Mouse (Mus musculus): Measurements from ENCODE around the gene Pla2g2e. TPM values are rescaled to one million over a fixed set of nuclear protein-coding genes. Genes with fewer than 3 reads are reported as not detected.
A peak's percentile ranks its signal among the peaks of the same experiment; 100 is the strongest.

Gene Pla2g2e
- polyA plus RNA-seq, 1 experiment from 2014 or later: not detected

DNA sequence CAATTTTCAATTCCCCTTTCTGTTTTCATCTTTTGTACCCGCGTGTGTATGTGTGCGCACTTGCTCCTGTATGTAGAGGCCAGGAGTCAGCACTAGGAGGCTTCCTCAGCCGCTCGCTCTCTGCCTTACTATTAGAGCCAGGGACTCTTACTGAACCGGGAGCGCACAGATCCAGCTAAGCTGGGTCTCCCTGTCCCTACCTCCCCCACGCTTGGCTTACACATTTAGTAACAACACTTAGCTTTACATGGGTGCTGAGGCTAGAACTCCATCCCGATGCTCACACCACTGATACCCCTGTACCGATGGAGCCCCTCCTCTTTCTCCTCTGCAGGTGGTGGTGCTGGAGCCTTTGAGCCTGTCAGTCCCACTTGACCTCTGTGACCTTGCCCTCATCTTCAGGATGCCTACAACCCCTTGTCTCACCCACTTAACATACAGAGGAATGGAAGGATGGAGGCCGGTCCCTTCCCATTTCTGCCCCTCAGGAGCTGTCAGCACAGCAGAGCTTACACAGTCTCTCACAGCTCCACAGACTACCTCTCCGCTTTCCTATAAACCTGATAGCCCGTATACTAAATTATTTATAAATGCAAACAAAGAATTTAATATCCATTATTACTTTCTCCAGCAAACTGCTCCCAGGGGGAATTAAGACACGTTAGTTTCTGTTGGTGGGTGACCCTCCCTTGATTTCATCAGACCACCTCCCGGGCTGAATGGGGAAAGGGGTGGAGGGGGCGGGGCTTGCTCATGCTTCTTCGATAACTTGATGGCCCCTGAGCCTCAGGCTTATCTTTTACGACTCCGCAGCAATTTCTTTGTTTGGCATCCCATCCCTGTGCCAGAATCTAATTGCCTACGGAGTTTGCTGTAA is 43.8 kb downstream of the Pla2g2e start:
- peak overlapping the region; percentile 18; the same call in 1 of the 2 replicates for H3K4me3 ChIP-seq (ENCODE audit: low read depth, low read length)
- no peak overlapping the region for H3K9ac ChIP-seq (ENCODE audit: low read depth, low read length)
- 35% methylated on average over 20 of the region's 20 CpGs for WGBS (ENCODE audit: insufficient replicate concordance)
- H3K27me3 ChIP-seq (ENCODE audit: control insufficient read depth, insufficient read depth, low read length): peaks cover 5% of the 10 kb centered on the region; the same call in 1 of the 2 replicates
- no peaks in the 10 kb centered on the region for H3K4me1 ChIP-seq (ENCODE audit: control insufficient read depth, insufficient read depth, low read length)
- peak overlapping the region; percentile 56 for H3K4me2 ChIP-seq
- no peak overlapping the region for H3K27ac ChIP-seq (ENCODE audit: low read depth, low read length)
- no peaks in the 10 kb centered on the region for H3K9me3 ChIP-seq (replicated peaks; ENCODE audit: control insufficient read depth, low read length)
- no peaks in the 10 kb centered on the region for H3K36me3 ChIP-seq (ENCODE audit: control insufficient read depth, insufficient read depth, low read length)
- ATAC-seq (replicated peaks; ENCODE audit: insufficient number of reproducible peaks, low FRiP score, low TSS enrichment): no peak; the same call in 1 of the 2 replicates

DNA sequence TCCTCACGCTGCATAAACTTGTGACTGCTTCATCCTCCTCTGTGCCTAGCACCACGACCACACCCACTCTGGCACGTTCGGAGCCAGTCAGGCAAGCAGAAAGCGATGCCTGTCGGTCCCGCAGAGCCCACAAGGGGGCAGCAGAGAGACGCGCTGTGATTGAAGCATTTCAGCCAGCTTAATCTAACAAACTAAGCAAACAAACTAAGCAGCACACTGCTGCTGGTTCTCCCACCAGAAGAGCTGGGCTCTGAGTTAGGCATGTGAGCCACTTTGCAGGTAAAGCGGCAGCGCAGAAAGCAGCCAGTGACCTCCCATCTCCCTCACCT is 44.4 kb downstream of the Pla2g2e start:
- peak overlapping the region; percentile 56 for H3K4me2 ChIP-seq
- no peaks in the 10 kb centered on the region for H3K36me3 ChIP-seq (ENCODE audit: control insufficient read depth, insufficient read depth, low read length)
- ATAC-seq (replicated peaks; ENCODE audit: insufficient number of reproducible peaks, low FRiP score, low TSS enrichment): no peak
- H3K9ac ChIP-seq (ENCODE audit: low read depth, low read length): no peak overlapping the region
- no peak overlapping the region for H3K27ac ChIP-seq (ENCODE audit: low read depth, low read length)
- H3K4me3 ChIP-seq (ENCODE audit: low read depth, low read length): peak overlapping the region; percentile 18; the same call in 1 of the 2 replicates
- no peaks in the 10 kb centered on the region for H3K4me1 ChIP-seq (ENCODE audit: control insufficient read depth, insufficient read depth, low read length)
- WGBS (ENCODE audit: insufficient replicate concordance): 2% methylated on average over 11 of the region's 11 CpGs
- H3K9me3 ChIP-seq (replicated peaks; ENCODE audit: control insufficient read depth, low read length): no peaks in the 10 kb centered on the region
- peaks cover 5% of the 10 kb centered on the region; the same call in 1 of the 2 replicates for H3K27me3 ChIP-seq (ENCODE audit: control insufficient read depth, insufficient read depth, low read length)

GRCm38 (mm10) chr4:138925561-138925960 is 47.8 kb downstream of the Pla2g2e start:
- H3K27me3 ChIP-seq (ENCODE audit: control insufficient read depth, insufficient read depth, low read length): peaks cover 5% of the 10 kb centered on the region; the same call in 1 of the 2 replicates
- no peak overlapping the region for H3K4me3 ChIP-seq (ENCODE audit: low read depth, low read length)
- no peak overlapping the region for H3K27ac ChIP-seq (ENCODE audit: low read depth, low read length)
- H3K4me1 ChIP-seq (ENCODE audit: control insufficient read depth, insufficient read depth, low read length): no peaks in the 10 kb centered on the region
- no peaks in the 10 kb centered on the region for H3K9me3 ChIP-seq (replicated peaks; ENCODE audit: control insufficient read depth, low read length)
- H3K9ac ChIP-seq (ENCODE audit: low read depth, low read length): no peak overlapping the region
- no peak overlapping the region for H3K4me2 ChIP-seq
- ATAC-seq (replicated peaks; ENCODE audit: insufficient number of reproducible peaks, low FRiP score, low TSS enrichment): no peak
- no peaks in the 10 kb centered on the region for H3K36me3 ChIP-seq (ENCODE audit: control insufficient read depth, insufficient read depth, low read length)
- WGBS (ENCODE audit: insufficient replicate concordance): 33% methylated on average over 2 of the region's 2 CpGs

Other genes with a start within 250 kb of the Pla2g2e start
- not detected in 2 replicates for gene Vwa5b1, start 242.1 kb upstream of the Pla2g2e start, polyA plus RNA-seq (2014; fragmentation: Nextera tagmentation; extraction: Ambion mirVana)
- gene Pla2g2c, start 153.2 kb upstream of the Pla2g2e start, polyA plus RNA-seq (2014; fragmentation: Nextera tagmentation; extraction: Ambion mirVana): 0.31 and 0.52 TPM in 2 replicates
- 1.2 and 1.3 TPM in 2 replicates for gene Ubxn10, start 140.8 kb upstream of the Pla2g2e start, polyA plus RNA-seq (2014; fragmentation: Nextera tagmentation; extraction: Ambion mirVana)
- gene Pla2g2f, start 120.3 kb upstream of the Pla2g2e start, polyA plus RNA-seq (2014; fragmentation: Nextera tagmentation; extraction: Ambion mirVana): not detected in 2 replicates
- gene Pla2g2d, start 102.2 kb upstream of the Pla2g2e start, polyA plus RNA-seq (2014; fragmentation: Nextera tagmentation; extraction: Ambion mirVana): not detected in 2 replicates
- gene Pla2g5, start 14.5 kb upstream of the Pla2g2e start, polyA plus RNA-seq (2014; fragmentation: Nextera tagmentation; extraction: Ambion mirVana): 1.1 and 1.9 TPM in 2 replicates
- gene Gm13030, start 4.0 kb upstream of the Pla2g2e start, polyA plus RNA-seq (2014; fragmentation: Nextera tagmentation; extraction: Ambion mirVana): not detected in 2 replicates
- gene Otud3, start 36.0 kb downstream of the Pla2g2e start, polyA plus RNA-seq (2014; fragmentation: Nextera tagmentation; extraction: Ambion mirVana): 3.4 and 4.2 TPM in 2 replicates
- not detected in 2 replicates for gene Rnf186, start 89.2 kb downstream of the Pla2g2e start, polyA plus RNA-seq (2014; fragmentation: Nextera tagmentation; extraction: Ambion mirVana)
- gene Tmco4, start 94.9 kb downstream of the Pla2g2e start, polyA plus RNA-seq (2014; fragmentation: Nextera tagmentation; extraction: Ambion mirVana): 3.0 TPM in 2 replicates
- gene Htr6, start 197.6 kb downstream of the Pla2g2e start, polyA plus RNA-seq (2014; fragmentation: Nextera tagmentation; extraction: Ambion mirVana): not detected in 2 replicates
- gene Nbl1, start 215.1 kb downstream of the Pla2g2e start, polyA plus RNA-seq (2014; fragmentation: Nextera tagmentation; extraction: Ambion mirVana): 6.3 and 7.2 TPM in 2 replicates